Mouse (Mus musculus) forebrain, embryonic 14.5 days (tissue): Measurements from ENCODE around the gene Sfrp2. TPM values are rescaled to one million over a fixed set of nuclear protein-coding genes. Genes with fewer than 3 reads are reported as not detected.

Experiments
- ATAC-seq: fragments of 200-750 bp; cut with Nextera tagmentation; 2 replicates; pipeline ENCODE4 v1.8.0; 2017; ENCODE audit warnings: mild to moderate bottlenecking, moderate library complexity
- DNase-seq: peaks from one replicate; pipeline ENCODE4 v3.0.0-alpha.2; 2015; ENCODE audit warnings: low spot score
- H3K27ac ChIP-seq: fragments of 300-500 bp; sonication (generic); 2 replicates; pipeline ENCODE4 v1.5.1; 2014; ENCODE audit warnings: low read depth, mild to moderate bottlenecking, control low read depth, low read length, moderate library complexity
- H3K27me3 ChIP-seq: fragments of 300-500 bp; sonication (generic); replicated peaks from 2 replicates; pipeline ENCODE4 v1.6.1; 2014; ENCODE audit warnings: low read length, control low read depth, mixed read lengths; ENCODE audit not compliant: control insufficient read depth, insufficient read depth
- H3K36me3 ChIP-seq: fragments of 300-500 bp; sonication (generic); 2 replicates; pipeline ENCODE4 v1.6.1; 2014; ENCODE audit warnings: low read length, control low read depth; ENCODE audit not compliant: control insufficient read depth, insufficient read depth
- H3K4me1 ChIP-seq: fragments of 300-500 bp; sonication (generic); 2 replicates; pipeline ENCODE4 v1.6.1; 2014; ENCODE audit warnings: antibody characterized with exemption, low read length, control low read depth; ENCODE audit not compliant: control insufficient read depth, insufficient read depth
- H3K4me2 ChIP-seq: fragments of 300-500 bp; sonication (generic); 2 replicates; pipeline ENCODE4 v1.6.1; 2014; ENCODE audit warnings: mild to moderate bottlenecking, control low read depth, low read length
- H3K4me3 ChIP-seq: fragments of 300-500 bp; sonication (generic); 2 replicates; pipeline ENCODE4 v1.5.1; 2014; ENCODE audit warnings: low read depth, low read length, control low read depth
- H3K9ac ChIP-seq: fragments of 300-500 bp; sonication (generic); 2 replicates; pipeline ENCODE4 v1.6.1; 2014; ENCODE audit warnings: mild to moderate bottlenecking, low read length, control low read depth, moderate library complexity
- H3K9me3 ChIP-seq: fragments of 300-500 bp; sonication (generic); replicated peaks from 2 replicates; pipeline ENCODE4 v1.6.1; 2016; ENCODE audit warnings: low read length, control low read depth, mixed read lengths; ENCODE audit not compliant: control insufficient read depth
- WGBS: fragments of 180-500 bp; shearing (Covaris S2); extraction: QIAGEN DNeasy Blood & Tissue Kit; methylation state at CpG from one replicate; pipeline ENCODE4 v1.1.7; 2014; 5-methylcytosine and 5-hydroxymethylcytosine counted together
- polyA plus RNA-seq: library from polyadenylated mRNA; unstranded; fragments of >200 nt; fragmentation: Nextera tagmentation; extraction: Ambion mirVana; gene quantifications from 2 replicates; pipeline ENCODE4 v1.2.1, GENCODE M21; 2014

Sfrp2 gene
- polyA plus RNA-seq, 1 experiment from 2014 or later, result 27.2 TPM

- Histone ChIP-seq H3K9me3 (no peaks in the 10 kb centered on the region), H3K9ac (peak overlapping the region; percentile 75), H3K27me3 (no peaks in the 10 kb centered on the region), H3K4me1 (peaks cover 18% of the 10 kb centered on the region), H3K4me3 (peak overlapping the region; percentile 37), H3K27ac (no peak overlapping the region), H3K4me2 (peak overlapping the region; percentile 73), H3K36me3 (0 out of 2 replicates have a peak, but pooled peaks cover 12% of the 10 kb centered on the region)
- ATAC-seq (no peak), DNase-seq (no peak)
- 1% methylated on average over 10 of the region's 10 CpGs for WGBS
Measured at GRCm38 (mm10) chr3:83767121-83767520, 1.0 kb downstream of the Sfrp2 start.

- H3K27ac ChIP-seq, result no peak overlapping the region
Measured at GRCm38 (mm10) chr3:83768293-83769035, 2.3 kb downstream of the Sfrp2 start.

GRCm38 (mm10) chr3:83769036-83769410 lies 2.9 kb downstream of the Sfrp2 start:
- H3K36me3 ChIP-seq, result peaks cover 14% of the 10 kb centered on the region; the same call in 1 of the 2 replicates
- H3K27me3 ChIP-seq, result no peaks in the 10 kb centered on the region
- no peaks in the 10 kb centered on the region for H3K9me3 ChIP-seq
- ATAC-seq (no peak), DNase-seq (peak; percentile 57)
- H3K27ac ChIP-seq, result no peak overlapping the region
- WGBS, result 4% methylated on average over 10 of the region's 10 CpGs
- peak overlapping the region; percentile 13; the same call in 1 of the 2 replicates for H3K9ac ChIP-seq
- H3K4me1 ChIP-seq, result peaks cover 18% of the 10 kb centered on the region
- H3K4me3 ChIP-seq, result 0 out of 2 replicates have a peak overlapping the region, but pooled peaks have one; percentile 37
- H3K4me2 ChIP-seq, result peak overlapping the region; percentile 73

More at GRCm38 (mm10) chr3:83768293-83769035, 2.3 kb downstream of the Sfrp2 start:
- H3K27me3 ChIP-seq, result no peaks in the 10 kb centered on the region
- H3K36me3 ChIP-seq, result peaks cover 14% of the 10 kb centered on the region; the same call in 1 of the 2 replicates
- no peaks in the 10 kb centered on the region for H3K9me3 ChIP-seq
- DNase-seq, result peak; percentile 29
- H3K4me1 ChIP-seq, result peaks cover 18% of the 10 kb centered on the region
- H3K4me2 ChIP-seq, result peak overlapping the region; percentile 73
- no peak for ATAC-seq
- WGBS, result 15% methylated on average over 11 of the region's 11 CpGs
- H3K4me3 ChIP-seq, result peak overlapping the region; percentile 37; the same call in 1 of the 2 replicates
- peak overlapping the region; percentile 37; the same call in 1 of the 2 replicates for H3K9ac ChIP-seq

DNA sequence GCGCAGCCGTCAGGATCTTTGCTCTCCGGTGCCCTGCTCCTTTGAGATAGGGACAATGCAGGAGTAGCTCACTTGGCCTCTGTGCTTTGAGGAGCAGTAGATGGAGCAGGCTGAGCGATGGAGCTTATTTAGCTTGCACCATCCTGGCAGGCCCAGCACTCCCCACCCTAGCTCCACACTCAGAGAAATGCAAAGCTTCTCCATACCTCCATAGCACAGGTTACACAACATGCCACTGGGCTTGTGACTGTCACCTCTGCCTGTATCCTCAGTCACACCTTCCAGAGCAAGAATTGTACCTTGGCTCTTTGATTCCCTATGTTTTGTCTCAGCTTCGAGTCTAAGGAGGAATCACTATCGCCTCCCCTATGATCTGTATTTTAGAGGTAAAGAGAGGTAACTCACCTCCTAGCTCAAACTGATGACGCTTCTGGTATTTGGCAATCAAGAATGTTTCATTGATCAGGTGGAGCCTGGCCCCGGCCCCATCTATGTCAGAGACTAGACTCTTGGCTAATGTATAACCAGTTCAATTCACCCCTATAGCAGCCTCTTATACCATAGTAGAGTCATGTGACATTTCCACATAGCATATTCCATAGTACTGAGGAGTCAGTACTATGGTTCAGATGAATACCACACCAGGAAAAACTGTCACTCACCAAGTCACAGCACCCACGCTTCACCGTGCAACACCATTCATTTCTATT lies 5.2 kb downstream of the Sfrp2 start:
- Histone ChIP-seq H3K4me2 (no peak overlapping the region), H3K27me3 (no peaks in the 10 kb centered on the region), H3K9ac (no peak overlapping the region), H3K27ac (no peak overlapping the region), H3K4me3 (no peak overlapping the region), H3K9me3 (no peaks in the 10 kb centered on the region), H3K4me1 (peaks cover 5% of the 10 kb centered on the region), H3K36me3 (peaks cover 14% of the 10 kb centered on the region; the same call in 1 of the 2 replicates)
- no peak for DNase-seq
- 92% methylated on average over 10 of the region's 10 CpGs for WGBS
- ATAC-seq, result no peak

GRCm38 (mm10) chr3:83773281-83773680 lies 7.2 kb downstream of the Sfrp2 start:
- no peak for DNase-seq
- Histone ChIP-seq H3K4me2 (no peak overlapping the region), H3K9me3 (no peaks in the 10 kb centered on the region), H3K4me1 (0 out of 2 replicates have a peak, but pooled peaks cover 5% of the 10 kb centered on the region), H3K9ac (no peak overlapping the region), H3K27me3 (no peaks in the 10 kb centered on the region), H3K36me3 (peaks cover 14% of the 10 kb centered on the region; the same call in 1 of the 2 replicates), H3K4me3 (no peak overlapping the region), H3K27ac (no peak overlapping the region)
- ATAC-seq, result no peak
- 95% methylated on average over 18 of the region's 18 CpGs for WGBS

DNA sequence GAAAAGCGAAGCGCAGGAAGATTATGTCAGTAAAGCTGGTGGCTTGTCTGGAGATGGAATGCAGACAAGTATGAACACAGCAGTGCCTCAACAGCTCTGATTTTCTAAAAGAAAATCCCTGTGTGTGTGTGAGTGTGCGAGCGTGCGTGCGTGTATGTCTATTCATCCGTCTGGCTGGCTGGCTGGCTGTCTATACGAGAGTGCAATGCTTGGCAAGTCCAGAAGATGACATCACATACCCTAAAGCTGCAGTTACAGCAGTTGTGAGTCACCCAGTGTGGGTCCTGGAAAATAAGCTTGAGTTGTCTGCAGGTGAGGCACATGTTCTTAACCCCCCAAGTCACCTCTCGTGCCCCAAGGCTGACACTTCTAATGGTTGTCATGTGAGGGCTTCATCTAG lies 9.3 kb downstream of the Sfrp2 start:
- WGBS, result 65% methylated on average over 9 of the region's 9 CpGs
- no peaks in the 10 kb centered on the region for H3K9me3 ChIP-seq
- no peak overlapping the region for H3K27ac ChIP-seq
- no peak overlapping the region for H3K4me3 ChIP-seq
- H3K27me3 ChIP-seq, result no peaks in the 10 kb centered on the region
- H3K9ac ChIP-seq, result no peak overlapping the region
- DNase-seq (peak; percentile 38), ATAC-seq (peak; percentile 61)
- no peaks in the 10 kb centered on the region for H3K4me1 ChIP-seq
- peaks cover 14% of the 10 kb centered on the region; the same call in 1 of the 2 replicates for H3K36me3 ChIP-seq
- H3K4me2 ChIP-seq, result no peak overlapping the region

- H3K4me2 ChIP-seq, result no peak overlapping the region
- H3K27me3 ChIP-seq, result no peaks in the 10 kb centered on the region
- 85% methylated on average over 10 of the region's 10 CpGs for WGBS
- H3K36me3 ChIP-seq, result no peaks in the 10 kb centered on the region
- no peak for ATAC-seq
- no peaks in the 10 kb centered on the region for H3K4me1 ChIP-seq
- H3K4me3 ChIP-seq, result no peak overlapping the region
- DNase-seq, result no peak
- no peaks in the 10 kb centered on the region for H3K9me3 ChIP-seq
- H3K27ac ChIP-seq, result no peak overlapping the region
- no peak overlapping the region for H3K9ac ChIP-seq
Measured at GRCm38 (mm10) chr3:83781460-83782222, 15.5 kb downstream of the Sfrp2 start.

DNA sequence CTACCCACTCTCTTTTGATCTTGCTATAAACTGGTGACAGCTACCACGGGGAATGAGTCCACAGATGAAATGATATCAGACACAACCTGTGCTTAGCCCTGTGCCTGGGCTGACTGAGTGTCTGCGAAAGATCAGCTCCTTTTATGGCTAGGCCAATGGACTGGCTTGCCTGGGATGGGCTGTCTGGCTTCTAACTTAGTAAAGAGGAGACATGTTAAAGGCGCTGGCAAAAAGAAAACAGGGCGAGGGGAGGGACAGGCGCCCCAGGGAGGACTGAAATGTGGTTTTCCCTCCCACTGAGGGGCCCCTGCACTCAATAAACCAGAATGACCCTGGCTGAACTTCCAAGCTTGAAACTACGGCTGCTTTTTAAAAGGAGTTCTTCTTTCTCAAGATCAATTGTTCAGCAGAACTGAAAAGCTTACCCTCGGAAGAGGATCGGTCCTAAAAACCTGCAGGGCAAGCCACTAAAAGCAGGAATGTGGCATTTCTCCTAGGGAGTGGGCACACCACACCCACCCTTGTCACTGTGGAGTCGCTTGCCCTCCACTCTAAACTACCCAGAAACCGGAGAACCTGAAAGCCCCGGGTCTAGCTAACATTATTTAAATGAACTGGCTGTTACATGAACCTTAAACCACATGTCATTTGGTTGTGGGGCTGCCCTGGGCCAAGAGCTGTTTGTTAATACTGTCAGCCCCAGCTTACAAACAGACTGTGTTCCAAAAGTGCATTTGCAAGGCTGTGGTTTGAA lies 17.8 kb downstream of the Sfrp2 start:
- no peak overlapping the region for H3K9ac ChIP-seq
- H3K4me1 ChIP-seq, result no peaks in the 10 kb centered on the region
- no peaks in the 10 kb centered on the region for H3K27me3 ChIP-seq
- H3K4me3 ChIP-seq, result no peak overlapping the region
- H3K36me3 ChIP-seq, result no peaks in the 10 kb centered on the region
- H3K4me2 ChIP-seq, result no peak overlapping the region
- no peak for ATAC-seq
- H3K27ac ChIP-seq, result no peak overlapping the region
- no peaks in the 10 kb centered on the region for H3K9me3 ChIP-seq
- no peak for DNase-seq
- WGBS, result 17% methylated on average over 11 of the region's 11 CpGs
